Mouse (Mus musculus) CH12.LX (cell line): ENCODE data around the gene Gm10719.
"Not testable (repeated sequence)": the region's sequence is repeated elsewhere in the genome, so short reads cannot be mapped to it uniquely, and the experiment has no call there.

Source experiments
- CHD1 ChIP-seq: IDR thresholded peaks from 2 replicates; pipeline ENCODE4 v1.6.1; 2012; ENCODE audit warnings: low read depth, low read length, improper control_type of control experiment, inconsistent platforms
- CTCF ChIP-seq, 2 experiments: IDR thresholded peaks in 1 of 2; conservative IDR thresholded peaks in 1 of 2; 2 replicates each; pipeline ENCODE4 v1.5.1; 2011 to 2012; ENCODE audit warnings: low read depth in 2 of 2, low read length in 2 of 2, improper control_type of control experiment in 1 of 2, inconsistent platforms in 1 of 2, mild to moderate bottlenecking in 1 of 2, moderate library complexity in 1 of 2
- E2F4 ChIP-seq: IDR thresholded peaks from 2 replicates; pipeline ENCODE4 v1.6.1; 2011; ENCODE audit warnings: low read depth, low read length, improper control_type of control experiment; ENCODE audit not compliant: insufficient replicate concordance
- ELF1 ChIP-seq: IDR thresholded peaks from 2 replicates; pipeline ENCODE4 v1.6.1; 2014; ENCODE audit warnings: low read depth, mild to moderate bottlenecking, inconsistent platforms, low read length, improper control_type of control experiment
- EP300 ChIP-seq: IDR thresholded peaks from 2 replicates; pipeline ENCODE4 v1.6.1; 2011; ENCODE audit warnings: low read length, improper control_type of control experiment
- HCFC1 ChIP-seq: IDR thresholded peaks from 2 replicates; pipeline ENCODE4 v1.6.1; 2012; ENCODE audit warnings: low read depth, mild to moderate bottlenecking, inconsistent platforms, low read length, improper control_type of control experiment
- JUN ChIP-seq: IDR thresholded peaks from 2 replicates; pipeline ENCODE4 v1.6.1; 2011; ENCODE audit warnings: low read depth, mild to moderate bottlenecking, low read length, improper control_type of control experiment, moderate library complexity; ENCODE audit not compliant: insufficient read depth
- MAX ChIP-seq: IDR thresholded peaks from 2 replicates; pipeline ENCODE4 v1.6.1; 2011; ENCODE audit warnings: low read length, improper control_type of control experiment
- MYC ChIP-seq: IDR thresholded peaks from 2 replicates; pipeline ENCODE4 v1.6.1; 2011; ENCODE audit warnings: low read depth, mild to moderate bottlenecking, improper control_type of control experiment, low read length
- NELFE ChIP-seq: IDR thresholded peaks from 2 replicates; pipeline ENCODE4 v1.6.1; 2011; ENCODE audit warnings: low read depth, low read length, improper control_type of control experiment
- NRF1 ChIP-seq: IDR thresholded peaks from 2 replicates; pipeline ENCODE4 v1.6.1; 2014; ENCODE audit warnings: low read depth, mild to moderate bottlenecking, inconsistent platforms, low read length, improper control_type of control experiment, moderate library complexity
- POLR2A ChIP-seq: IDR thresholded peaks from 2 replicates; pipeline ENCODE4 v1.6.1; 2011; ENCODE audit warnings: low read depth, mild to moderate bottlenecking, improper control_type of control experiment, low read length
- TBP ChIP-seq: conservative IDR thresholded peaks from 2 replicates; pipeline ENCODE4 v1.6.1; 2011; ENCODE audit warnings: low read depth, low read length, improper control_type of control experiment
- ZC3H11A ChIP-seq: IDR thresholded peaks from 2 replicates; pipeline ENCODE4 v1.6.1; 2012; ENCODE audit warnings: low read depth, mild to moderate bottlenecking, inconsistent platforms, low read length, improper control_type of control experiment

DNA sequence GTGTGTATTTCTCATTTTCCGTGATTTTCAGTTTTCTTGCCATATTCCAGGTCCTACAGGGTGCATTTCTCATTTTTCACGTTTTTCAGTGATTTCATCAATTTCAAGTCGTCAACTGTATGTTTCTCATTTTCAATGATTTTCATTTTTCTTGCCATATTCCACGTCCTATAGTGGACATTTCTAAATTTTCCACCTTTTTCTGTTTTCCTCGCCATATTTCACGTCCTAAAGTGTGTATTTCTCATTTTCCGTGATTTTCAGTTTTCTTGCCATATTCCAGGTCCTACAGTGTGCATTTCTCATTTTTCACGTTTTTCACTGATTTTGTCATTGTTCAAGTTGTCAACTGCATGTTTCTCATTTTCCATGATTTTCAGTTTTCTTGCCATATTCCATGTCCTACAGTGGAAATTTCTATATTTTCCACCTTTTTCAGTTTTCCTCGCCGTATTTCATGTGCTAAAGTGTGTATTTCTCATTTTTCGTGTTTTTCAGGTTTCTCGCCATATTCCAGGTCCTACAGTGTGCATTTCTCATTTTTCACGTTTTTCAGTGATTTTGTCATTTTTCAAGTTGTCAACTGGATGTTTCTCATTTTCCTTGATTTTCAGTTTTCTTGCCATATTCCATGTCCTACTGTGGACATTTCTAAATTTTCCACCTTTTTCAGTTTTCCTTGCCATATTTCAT is 5.3 kb downstream of the Gm10719 start:
- TF ChIP-seq POLR2A; CTCF (conservative IDR thresholded peaks at IDR 0.05 in 1 of 2, IDR thresholded peaks at IDR 0.05 in 1 of 2; ENCODE audit: low read depth in 2 of 2, low read length in 2 of 2); JUN; NRF1; NELFE; ELF1; E2F4; HCFC1; MAX; EP300; CHD1; ZC3H11A; MYC; TBP: not testable (repeated sequence)
